Mouse (Mus musculus) thymus, postnatal 10 days (tissue): ENCODE data around the gene Gtpbp3.

ENCODE experiments used
- DNase-seq, 2 experiments: peaks; one replicate each; pipeline ENCODE4 v3.0.0; 2021; ENCODE audit warnings: low spot score in 2 of 2

Gene Gtpbp3

DNA sequence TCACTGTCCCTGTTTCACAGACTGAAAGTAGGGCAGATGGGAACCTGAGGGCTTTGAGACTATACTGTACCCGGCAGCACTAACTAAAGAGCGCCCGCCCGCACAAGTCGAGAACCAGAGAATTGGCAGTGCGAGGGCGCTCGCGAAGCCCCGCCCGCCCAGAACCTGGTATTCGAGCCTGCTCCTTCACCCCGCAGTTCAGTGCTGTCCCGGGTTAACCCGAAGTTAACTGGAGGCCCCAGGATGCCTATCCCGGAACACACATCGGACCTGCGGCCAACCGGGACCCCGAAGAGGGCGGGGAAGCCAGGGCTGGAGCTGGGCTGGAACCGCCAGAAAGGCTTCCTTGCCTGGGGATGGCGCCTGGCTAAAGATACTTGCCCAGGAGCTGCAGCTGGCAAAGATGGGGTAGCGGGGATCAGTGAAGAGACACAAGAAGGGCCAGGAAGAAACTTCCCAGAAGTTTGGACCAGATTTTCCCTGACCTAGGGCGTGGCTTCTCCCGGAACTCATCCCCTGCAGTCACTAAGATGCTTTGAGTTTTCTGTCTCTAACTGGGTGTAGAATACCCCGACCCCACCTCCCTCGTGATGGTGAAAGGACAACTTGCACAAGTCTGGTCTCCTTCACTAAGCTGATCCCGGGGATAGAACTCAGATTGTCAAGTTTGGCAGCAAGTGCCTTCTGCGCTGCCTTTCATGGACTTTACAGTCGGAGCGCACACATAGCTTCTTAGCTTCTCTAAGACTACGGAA, at the start of gene Gtpbp3:
Gene Gtpbp3, plus strand, starts transcription at position 413 of the 755 bp plus-strand sequence.
- peak; percentile 72 to 76 for DNase-seq

GRCm38 (mm10) chr8:71441404-71441803, 46.5 kb upstream of the Gtpbp3 start:
- peak in 1 of 2 experiments; percentile 70 for DNase-seq

GRCm38 (mm10) chr8:71445096-71445495, 42.8 kb upstream of the Gtpbp3 start:
- no peak for DNase-seq

GRCm38 (mm10) chr8:71451337-71451736, 36.6 kb upstream of the Gtpbp3 start:
- peak in 1 of 2 experiments; percentile 1 for DNase-seq

DNA sequence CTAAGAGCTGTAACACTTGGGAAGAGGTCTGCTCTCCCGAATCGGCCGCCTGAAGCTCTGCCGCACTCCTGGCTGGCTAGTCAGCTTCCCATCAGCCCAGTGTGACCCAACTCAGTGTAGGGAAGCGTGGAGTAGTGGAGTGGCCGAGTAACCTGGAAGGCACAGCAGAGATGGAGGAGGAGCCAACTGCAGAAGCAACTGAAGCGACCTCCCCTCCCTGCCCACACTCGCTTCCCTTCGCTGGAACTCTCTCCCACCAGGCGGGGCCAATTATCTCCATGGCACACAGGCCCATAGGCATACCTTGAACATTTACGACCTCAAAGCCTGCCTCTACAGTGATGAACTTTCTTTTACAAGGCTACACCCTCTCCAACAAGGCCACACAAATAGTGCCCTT, 36.1 kb upstream of the Gtpbp3 start:
- DNase-seq = peak in 1 of 2 experiments; percentile 2

- peak in 1 of 2 experiments; percentile 2 for DNase-seq
Measured at GRCm38 (mm10) chr8:71452669-71453068, 35.2 kb upstream of the Gtpbp3 start.

- peak in 1 of 2 experiments; percentile 1 for DNase-seq
Measured at GRCm38 (mm10) chr8:71454668-71455067, 33.2 kb upstream of the Gtpbp3 start.

- no peak for DNase-seq
Measured at GRCm38 (mm10) chr8:71456906-71457305, 31.0 kb upstream of the Gtpbp3 start.

- DNase-seq = no peak
Measured at GRCm38 (mm10) chr8:71457659-71458270, 30.1 kb upstream of the Gtpbp3 start.

GRCm38 (mm10) chr8:71460716-71461115, 27.2 kb upstream of the Gtpbp3 start:
- no peak for DNase-seq

DNA sequence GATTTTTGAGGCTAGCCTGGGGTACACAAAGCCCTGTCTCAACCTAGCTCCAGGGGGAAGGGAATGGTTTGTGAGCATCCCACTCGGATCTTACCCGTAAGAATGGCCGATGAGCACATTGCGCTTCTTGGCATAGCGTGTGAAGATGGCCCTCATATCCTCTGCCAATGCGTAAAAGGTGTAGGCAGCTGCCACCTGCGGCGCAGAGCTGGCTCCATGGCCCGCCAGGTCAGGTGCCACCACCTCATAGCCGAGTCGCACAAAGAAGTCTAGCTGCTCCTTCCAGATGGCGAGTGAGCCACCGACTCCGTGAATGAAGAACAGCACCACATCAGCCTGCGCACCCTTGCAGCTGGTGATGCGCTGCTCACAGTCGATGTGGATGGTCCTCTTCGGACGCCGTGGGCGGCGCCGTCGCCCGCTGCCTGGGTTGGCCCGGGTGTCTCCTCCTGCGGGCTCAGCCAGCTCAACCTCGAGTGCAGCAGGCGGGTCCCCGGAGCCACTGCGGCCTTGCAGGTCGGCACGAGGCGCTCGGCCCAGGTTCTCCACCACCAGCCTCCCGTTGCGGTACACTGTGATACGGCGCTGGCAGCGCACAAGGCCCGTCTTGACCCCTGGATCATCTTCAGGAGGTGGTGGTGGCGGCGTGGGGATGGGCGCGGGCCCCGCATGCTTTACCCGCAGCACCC, 26.6 kb upstream of the Gtpbp3 start:
- DNase-seq = no peak

DNA sequence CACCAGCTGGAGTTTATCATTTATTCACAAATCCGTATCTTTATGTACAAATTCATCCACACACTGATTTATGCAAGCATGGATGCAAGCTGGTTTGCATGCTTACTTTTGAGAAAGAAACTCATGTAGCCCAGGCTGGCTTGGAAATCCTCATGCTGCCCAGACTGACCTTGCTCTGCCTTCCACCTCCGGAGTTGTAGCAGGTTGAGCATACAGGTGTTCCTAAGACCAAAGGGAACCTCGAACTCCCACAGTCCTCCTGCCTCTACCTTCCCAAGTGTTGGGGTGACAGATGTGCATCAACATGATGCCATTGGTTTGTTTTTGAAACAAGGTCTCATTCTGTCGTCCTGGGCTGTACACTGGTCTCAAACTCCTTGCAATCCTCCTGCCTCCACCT, 25.7 kb upstream of the Gtpbp3 start:
- no peak for DNase-seq

DNA sequence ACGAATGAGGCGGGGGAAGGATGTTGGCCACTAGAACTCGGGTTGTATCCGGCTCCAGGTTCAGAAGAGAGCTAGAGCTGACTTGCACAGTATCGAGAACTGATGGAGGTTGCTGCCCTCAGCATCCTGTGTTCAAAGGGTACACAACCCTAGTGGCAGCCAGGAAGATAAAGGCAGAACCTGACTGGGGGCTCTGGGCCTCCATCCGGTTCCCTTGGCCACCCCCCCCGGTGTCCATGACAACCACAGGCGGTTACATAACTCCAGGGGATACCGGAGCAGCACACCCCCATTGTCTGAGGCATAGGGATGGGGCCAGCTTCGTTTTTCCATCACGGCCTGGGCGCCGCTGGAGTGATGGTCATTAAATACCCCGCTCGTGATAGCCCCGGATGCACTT, 25.1 kb upstream of the Gtpbp3 start:
- DNase-seq = peak; percentile 83 to 88

DNA sequence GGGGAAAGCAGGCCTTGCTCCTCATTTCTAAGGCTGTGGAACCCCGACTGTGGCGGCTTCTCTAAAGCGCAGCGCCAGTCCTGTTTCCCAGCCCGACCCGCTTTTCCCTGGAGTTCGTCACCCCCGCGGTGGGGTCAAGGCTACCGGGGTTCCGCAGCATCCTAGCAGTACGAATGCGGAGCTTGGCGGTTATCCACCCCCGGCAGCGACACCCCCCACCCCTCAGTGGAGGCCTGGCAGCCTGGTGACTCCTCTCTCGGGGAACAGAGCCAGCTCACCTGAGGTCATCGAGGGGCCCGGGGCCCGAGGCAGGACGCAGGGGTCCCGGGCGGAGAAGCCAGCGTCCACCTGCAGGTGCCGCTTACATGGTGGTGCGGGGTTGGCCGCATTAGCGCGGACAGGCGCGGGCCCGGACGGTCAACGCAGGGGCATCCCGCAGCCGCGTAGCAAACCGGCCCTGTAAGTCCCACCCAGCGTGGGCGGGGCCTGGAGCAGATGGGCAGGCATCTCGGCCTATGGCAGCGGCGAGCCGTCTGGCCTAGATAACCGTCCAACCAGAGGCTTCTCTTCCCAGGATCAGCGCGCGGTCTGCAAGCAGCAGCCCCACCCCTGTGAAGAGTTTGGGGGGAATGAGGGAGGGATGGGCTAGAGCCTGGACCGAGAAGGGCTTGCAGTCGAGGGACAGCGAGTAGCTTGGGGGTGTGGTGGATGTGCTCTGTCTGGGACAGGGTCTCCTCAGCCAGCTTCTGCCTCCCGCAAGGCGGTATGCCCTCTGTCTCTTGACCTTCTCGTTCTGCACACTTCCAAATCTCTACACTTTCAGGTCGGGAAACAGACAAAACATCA, 24.5 kb upstream of the Gtpbp3 start, which contains the start of gene Abhd8:
Gene Abhd8, minus strand, starts transcription at position 468 of the 846 bp plus-strand sequence.
- peak; percentile 96 for DNase-seq

- peak; percentile 98 to 99 for DNase-seq
Measured at GRCm38 (mm10) chr8:71464513-71465500, 23.1 kb upstream of the Gtpbp3 start, which contains the start of gene Mrpl34. Gene Mrpl34, plus strand, starts transcription at chr8:71464959.

- DNase-seq = no peak
Measured at GRCm38 (mm10) chr8:71465733-71466132, 22.2 kb upstream of the Gtpbp3 start.

- DNase-seq = no peak
Measured at GRCm38 (mm10) chr8:71466198-71466597, 21.7 kb upstream of the Gtpbp3 start.

- no peak for DNase-seq
Measured at GRCm38 (mm10) chr8:71467201-71467600, 20.7 kb upstream of the Gtpbp3 start.

GRCm38 (mm10) chr8:71468001-71468400, 19.9 kb upstream of the Gtpbp3 start:
- no peak for DNase-seq

DNA sequence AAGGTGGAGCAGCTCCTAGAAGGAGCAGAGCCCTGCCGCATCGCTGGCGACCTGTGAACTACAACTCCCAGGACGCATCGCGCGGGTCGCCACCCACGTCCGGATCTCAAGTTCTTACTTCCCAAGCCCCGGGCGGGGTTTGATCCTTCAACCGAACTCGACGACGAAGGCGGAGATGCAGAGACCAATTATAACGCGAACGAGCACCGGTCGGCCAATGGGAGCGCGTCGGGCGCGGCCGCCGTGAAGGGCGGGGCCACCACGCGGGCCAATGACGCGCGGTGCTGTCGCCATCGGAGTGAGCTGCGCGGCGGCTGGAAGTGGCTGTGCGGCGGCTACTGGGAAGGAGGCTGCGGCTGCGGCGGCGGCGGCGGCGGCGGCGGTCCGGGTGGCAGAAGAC, 19.0 kb upstream of the Gtpbp3 start, which contains the start of gene Dda1:
Gene Dda1, plus strand, starts transcription at position 284 of the 400 bp plus-strand sequence.
- DNase-seq = peak; percentile 95 to 97
